Mouse (Mus musculus) hindlimb bud, embryonic 11.5 days (tissue): Measurements from ENCODE around the gene Rcc1.

Experiments
- DNase-seq: peaks from one replicate; pipeline ENCODE4 v3.0.0-alpha.2; 2012; ENCODE audit warnings: low read depth, low spot score; ENCODE audit errors: extremely low spot score

The Rcc1 gene

DNA sequence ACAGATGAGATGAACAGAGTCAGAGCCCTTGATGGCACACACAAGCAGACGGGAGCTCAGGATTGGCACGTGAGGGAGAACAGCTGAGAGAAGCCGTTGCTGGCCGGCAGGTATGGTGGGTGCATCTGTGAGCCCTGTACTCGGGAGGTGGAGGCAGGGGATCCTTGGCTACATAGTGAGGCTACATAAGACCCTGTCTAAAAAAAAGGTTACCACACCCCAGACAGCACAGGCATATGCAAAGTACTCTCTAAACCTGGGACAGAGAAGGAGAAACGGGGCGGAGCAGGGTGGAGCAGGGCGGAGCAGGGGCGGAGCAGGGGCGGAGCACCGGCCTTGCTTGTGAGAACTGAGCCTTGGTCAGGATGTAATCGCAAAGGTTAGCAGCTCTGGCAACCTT lies 2.8 kb upstream of the Rcc1 start:
- no peak for DNase-seq

DNA sequence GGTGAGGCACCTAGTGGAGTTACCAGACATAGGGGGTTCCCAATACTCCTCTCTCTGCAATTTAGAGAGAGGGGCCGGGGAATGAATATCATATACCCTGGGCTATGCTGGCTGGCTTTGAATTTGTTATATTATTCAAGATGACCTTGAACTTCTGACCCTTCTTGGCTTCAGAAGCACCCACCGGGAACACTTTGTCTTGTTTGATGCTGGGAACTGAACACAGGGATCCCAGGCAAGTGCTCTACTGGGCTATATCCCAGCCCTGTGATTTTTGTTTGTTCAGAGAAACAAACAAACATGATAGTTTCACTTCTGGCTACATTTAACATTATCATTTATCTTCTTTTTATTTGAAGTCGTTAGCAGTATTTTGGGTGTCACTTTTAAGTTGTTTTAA lies 2.0 kb upstream of the Rcc1 start:
- DNase-seq, result no peak

DNA sequence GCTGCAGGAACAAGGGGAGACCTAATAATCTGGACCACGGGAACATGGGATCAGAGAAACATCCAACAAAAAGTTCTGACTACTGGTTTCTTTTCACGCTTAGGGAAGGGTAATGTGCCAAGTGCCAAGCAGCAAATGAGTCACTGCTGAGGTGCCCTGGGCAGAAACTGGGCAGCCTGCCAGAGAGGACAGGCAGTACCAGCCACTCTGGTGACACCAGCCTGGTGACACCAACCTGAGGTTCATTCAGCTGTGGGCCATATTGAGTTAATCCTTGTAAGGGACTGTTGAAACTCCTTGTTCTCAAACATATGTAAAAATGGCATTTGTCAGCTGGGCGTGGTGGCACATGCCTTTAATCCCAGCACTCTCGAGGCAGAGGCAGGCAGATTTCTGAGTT lies 1.2 kb upstream of the Rcc1 start:
- DNase-seq, result no peak

DNA sequence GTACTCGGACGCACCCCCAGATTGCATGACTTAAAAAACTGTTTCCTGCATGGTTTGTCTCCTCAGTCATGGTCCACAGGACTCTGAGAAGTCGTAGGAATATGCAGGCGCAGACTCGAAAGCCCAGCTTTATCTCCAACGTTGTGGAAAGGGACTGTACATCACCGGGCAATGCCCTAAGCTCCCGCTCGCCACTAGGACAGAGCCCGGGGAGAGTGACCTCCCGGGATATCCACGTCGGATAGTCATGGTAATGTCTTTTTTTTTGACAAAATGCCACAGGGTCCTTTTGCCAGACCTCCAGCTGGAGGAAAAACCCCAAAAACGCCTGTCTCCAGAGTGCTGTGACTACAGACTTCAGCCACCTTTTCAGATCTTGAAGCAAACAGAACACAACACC lies 666 bp downstream of the Rcc1 start:
- DNase-seq, result no peak

DNA sequence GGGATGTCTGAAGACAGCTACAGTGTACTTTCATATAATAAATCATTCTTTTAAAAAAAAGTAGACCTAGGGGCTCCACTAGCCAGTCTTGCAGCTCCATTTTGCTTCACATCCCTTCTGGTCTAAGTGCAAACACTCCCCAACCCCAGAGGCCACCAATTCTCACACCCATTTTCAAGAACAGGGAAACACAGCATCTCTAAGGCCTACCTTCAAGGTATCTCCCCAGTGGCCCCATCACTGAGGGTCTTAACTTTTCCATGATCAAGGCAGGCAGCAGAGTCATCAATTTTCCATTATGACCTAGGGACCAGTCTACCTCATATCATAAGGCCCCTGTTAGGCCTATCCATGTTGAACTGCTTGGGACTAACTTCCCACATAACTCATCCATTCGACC lies 2.0 kb downstream of the Rcc1 start:
- DNase-seq, result no peak

DNA sequence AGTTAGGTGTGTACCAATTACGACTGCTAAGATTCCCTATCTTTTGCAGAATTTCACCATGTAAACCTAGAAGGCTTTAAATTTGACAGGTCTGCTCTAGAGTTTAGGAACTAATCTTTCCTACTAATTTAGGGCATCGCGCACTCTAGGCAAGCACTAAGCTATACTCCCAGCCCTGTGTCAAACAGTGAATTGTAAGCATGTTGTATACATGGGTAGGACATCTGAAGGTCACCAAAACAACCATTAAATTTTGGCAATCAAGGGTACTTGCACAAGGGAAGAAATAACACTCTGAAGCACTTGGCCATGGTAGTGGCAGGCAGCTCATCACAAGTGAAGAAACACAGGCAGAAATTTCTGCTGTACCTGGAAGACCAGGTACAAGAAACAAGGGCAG lies 2.6 kb downstream of the Rcc1 start:
- DNase-seq, result no peak

DNA sequence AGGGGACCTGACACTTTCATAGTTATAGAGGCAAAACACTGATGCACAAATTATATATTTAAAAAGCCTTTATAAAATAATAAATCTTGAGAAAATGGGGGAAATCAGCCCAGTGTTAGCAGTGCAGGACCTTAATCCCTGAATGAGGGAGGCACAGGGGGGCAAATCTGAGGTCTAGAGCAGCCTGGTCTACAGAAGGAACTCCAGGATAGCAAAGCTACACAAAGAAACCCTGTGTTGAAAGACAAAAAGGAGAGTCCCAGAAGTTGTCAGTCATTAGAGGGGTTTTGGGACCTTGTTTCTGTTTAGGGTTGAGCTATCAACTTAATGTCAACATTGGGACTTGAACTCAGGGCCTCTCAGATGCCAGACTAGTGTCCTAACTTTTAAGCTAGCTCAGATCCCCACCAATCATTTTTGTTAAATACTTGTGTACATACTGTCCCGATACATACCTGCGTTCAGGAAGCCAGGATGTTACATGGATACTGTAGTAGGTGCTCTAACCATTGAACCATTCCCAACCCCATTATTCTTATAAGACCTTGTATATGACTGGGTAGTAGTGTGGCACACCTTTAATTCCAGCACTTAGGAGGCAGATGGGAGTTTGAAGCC lies 3.2 kb downstream of the Rcc1 start:
- no peak for DNase-seq

DNA sequence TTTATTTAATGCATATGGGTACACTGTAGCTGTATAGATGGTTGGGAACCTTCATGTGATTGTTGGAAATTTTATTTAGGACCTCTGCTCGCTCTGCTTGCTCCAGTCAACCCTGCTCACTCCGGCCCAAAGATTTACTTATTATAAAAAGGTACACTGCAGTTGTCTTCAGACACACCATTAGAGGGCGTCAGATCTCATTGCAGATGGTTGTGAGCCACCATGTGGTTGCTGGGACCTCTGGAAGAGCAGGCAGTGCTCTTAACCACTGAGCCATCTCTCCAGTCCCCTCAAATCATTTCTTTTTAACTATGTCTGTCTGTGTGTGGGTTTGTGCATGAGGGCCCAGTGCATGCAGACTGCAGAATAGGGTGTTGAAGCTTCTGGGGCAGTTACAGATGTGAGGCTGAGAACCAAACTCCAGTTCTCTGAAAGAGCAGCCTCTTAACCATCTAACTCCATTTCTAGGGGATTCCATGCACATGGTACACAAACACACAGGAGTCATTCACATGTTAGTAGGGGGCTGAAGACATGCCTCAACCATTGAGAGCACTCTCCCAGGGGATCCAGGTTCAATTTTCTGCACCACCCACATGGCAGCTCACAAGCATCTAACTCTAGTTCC lies 3.8 kb downstream of the Rcc1 start:
- no peak for DNase-seq

DNA sequence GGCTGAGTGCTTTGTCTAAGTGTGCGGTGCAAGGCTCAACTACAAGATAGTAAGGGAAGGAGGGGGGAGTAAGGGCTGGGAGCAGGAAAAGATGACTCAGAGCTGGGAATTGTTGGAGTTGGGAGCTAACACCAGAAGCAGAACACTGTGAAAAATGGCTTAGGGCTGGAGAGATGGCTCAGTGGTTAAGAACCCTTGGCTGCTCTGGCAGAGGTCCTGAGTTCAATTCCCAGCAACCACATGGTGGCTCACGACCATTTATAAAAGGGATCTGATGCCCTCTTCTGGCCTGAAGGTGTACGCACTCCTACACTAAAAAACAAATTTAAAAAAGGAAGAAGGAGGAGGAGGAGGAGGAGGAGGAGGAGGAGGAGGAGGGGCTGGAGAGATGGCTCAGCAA lies 6.7 kb downstream of the Rcc1 start:
- no peak for DNase-seq

DNA sequence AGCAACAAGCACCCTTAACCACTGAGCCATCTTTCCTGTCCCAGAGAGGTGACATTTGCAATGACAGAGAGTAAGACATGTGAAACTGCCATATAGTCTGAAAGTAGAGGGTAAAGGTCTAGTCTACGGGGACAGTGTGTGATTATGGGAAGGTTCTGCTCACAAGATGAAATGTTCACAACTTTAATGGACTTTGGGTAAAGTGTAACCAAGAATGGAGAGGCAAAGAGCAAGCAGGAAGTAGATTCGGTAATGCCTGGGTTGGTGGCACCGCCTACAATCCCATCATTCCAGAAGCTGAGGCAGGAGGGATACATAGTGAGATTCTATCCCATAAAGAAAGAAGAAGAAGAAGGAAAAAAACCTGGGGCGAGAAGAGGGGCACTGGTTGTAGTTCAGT lies 7.1 kb downstream of the Rcc1 start:
- DNase-seq, result no peak

DNA sequence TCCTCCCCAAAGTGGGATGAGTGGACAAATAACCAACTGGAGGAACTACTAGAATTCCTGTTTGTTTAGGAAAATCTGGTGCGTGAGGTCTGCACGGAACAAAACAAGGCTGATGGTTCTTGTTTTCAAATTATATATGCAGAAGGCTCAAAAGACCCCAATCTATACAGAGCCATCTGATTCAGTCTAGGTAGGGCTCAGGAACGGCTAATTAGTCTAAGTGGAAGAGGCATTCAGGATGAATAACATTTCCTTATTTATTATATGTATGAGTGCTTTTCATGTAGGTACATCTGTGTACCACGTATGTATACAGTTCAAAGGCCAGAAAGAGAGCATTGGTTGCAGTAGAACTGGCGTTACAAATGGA lies 7.6 kb downstream of the Rcc1 start:
- DNase-seq, result no peak

DNA sequence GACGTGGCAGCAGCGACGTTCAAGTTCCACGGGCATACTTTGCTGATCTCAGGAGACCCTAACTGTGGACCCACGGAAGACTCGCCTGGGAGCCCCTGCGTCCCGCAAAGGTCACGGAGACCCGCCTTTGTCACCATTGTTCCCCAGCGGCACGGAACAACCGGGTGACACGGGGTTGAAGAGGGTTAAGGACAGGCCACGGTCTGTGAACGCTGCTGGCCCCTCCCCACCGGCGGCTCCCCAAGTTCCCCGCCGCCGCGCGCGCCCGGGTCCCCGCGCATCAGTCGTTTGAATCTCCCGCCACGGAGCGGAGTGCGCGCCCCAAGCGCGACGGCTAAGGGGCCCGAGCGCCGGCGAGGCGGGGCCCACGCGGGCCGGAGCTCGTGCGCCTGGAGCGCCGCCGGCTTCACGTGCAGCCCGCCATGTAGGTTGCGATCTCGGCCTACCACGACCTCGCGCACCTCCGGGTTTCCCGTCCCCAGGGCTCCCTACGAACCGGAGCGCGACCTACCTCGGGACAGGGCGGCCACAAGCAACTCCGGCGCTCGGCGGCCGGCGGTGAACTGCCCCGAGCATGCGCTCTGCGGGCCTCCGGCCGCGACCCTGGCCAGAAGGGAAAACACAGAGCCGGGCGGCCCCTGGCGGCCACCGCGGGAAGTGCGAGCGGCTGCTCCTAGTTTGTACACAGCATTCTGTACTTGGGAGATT lies 8.1 kb downstream of the Rcc1 start:
- peak; percentile 68 for DNase-seq

DNA sequence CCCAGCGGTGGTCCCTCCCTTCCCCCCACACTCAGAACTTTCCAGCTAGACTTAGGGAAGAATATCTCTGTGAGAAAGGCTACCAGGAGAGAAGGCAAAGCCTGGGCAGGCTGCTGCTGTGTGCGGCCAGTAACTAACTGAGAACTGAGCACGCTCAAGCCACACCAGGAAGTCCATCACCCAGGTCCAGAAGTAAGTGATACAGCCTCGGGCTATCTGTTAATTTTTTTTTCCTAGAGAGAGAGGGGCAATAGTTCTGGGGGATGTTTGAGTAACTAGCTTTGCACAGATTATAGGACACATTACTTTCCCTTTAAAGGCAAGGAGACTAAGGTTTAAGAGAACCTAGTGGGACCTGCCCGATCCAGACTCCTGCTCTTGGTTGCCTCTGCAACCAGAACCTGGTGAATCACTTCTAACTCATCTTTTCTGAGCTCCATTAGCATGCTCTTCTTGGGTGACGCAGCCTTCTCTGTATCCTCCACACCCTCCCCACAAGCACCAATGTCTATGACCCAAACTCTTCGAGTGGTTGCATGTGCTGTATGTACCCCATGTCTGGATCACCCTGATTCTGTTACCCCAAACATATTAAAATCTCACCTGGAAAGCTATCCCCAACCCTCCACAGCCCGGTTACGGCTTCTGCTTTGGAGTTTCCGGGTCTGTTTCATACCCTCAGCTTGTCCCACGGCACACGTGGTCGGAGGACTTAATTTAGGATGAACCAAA lies 8.8 kb downstream of the Rcc1 start:
- DNase-seq, result no peak

DNA sequence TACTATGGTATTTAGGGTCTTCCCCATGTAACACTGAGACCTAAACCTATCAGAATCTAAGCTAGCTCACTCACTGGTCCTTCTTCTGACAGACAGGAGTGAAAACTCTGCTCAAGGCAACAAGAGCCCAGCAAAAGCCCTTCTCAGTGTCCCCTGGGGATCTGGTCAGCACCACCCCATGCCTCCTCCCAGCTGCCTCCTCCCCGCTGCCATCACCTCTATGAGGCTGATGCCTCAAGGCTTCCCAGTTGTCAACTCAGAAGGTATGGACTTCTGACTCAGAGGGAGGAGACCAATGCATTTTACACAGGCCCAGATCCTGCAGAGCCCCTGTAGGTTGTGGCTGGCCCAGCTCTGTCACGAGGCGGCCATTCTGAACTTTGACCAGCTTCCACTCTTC lies 12.0 kb downstream of the Rcc1 start:
- DNase-seq, result no peak

DNA sequence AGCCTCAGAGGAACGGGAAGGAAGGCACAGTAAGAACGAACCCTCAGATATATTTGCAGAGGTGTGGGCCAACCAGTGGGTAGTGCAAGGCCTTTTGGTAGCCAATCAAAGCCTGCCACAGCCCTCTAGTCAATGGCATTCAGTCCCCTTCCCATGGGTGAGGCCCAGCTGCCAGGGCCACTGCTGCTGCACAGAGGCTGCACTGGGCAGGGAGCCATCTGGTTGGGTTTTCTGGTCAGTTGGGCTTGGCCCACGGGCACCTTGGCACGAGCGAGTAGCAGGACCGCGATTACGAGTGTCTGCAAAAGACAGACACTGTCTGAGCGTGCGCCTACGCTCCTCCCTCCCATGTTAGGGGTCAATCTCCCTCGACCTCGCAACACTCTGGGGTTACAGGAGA lies 14.5 kb downstream of the Rcc1 start:
- no peak for DNase-seq

DNA sequence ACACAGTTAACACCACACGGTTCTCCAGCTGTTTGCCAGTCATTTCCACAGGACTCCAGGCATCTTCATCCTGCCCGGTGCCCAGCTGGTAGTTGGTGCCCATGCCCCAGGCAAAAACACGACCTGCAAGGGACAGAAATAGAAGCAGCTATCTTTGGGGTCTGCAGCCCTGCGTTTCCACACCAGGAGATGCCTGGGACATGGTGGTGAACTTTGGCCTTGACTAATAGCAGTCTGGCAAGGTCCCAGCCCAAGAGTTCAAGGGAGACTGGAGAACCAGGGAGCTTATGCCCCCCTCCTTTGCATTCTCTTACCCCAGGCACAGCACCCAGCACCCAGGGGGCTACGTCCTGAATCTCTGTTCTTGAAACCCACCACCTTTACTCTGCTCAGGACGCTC lies 20.5 kb downstream of the Rcc1 start:
- no peak for DNase-seq

DNA sequence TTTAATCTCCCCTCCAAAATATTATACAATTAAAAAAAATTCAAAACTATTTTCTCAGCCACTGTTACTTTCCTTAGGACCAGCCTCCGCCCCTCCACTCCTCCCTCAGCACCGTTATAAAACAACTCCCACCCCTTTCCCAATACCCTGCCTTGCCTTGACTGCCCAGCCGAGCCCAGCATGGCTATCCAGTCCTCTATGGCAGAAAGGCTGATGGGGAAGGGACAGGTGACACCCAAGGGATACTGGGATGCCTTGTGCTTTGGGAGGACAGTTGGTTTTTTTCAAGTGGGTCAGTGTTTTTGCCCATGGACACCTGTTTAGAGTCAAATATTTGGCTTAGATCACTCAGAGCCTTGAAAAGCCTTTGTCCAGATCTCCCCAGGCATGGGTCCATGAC lies 21.4 kb downstream of the Rcc1 start:
- no peak for DNase-seq

DNA sequence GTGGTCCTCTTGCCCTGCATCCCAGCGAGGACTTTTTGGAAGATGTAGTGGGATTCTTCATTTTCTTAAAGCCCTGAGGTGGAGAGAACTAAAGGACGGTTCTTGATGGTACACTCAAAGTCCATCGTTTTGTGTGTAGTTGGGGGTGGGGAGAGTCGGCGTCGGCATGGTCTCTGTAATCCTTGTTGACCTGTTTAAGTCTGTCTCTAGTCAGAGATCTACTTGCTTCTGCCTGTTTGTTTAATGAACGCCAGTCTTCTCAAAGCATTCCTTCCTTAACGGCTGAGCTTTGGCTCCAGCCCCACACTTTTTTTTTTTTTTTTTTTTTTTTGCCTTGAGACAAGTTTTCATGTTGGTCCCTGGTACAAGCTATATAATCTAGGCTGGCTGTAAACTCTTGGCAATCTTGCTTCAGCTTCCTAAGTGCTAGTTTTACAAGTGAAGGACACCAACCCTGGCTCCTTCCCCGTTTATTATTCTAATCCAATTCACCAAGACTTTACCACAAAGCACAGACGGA lies 23.5 kb downstream of the Rcc1 start:
- no peak for DNase-seq

DNA sequence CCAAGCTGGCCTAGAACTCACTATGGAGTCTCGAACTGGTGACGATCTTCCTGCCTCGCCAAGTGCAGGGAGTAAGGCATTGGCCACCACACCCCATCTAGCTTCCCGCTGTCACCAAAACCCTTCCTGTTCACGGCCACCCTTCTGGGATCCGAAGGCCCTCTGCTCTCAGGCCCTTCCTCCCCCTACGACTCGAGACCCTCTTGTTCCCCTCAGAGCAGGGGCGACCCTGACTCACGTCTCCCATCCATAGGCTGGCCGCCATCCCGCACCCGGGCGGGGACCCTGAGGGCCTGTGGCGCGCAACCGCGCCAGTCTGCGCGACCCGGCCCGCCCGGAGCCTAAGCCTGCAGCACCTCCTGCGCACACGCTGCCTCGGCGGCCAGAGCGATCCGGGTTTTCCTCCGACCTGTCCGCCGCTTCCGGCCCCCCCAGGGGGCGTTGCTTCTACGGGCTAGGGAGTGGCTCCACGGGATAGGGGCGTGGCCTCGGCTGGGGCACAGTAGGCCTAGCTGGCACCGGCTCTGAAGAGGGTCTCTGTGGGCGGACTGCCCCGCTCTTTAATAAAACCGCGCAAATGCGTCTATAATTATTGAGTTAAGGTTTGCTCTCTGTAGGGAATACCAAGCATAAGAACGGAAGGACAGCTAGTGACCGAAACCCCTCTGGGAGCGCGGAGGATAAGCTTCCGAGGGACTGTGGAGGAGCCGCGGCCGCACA lies 24.1 kb downstream of the Rcc1 start, which contains the start of gene Trnau1ap:
TSS of gene Trnau1ap (minus strand) at position 424 of the 720 bp plus-strand sequence.
- DNase-seq, result peak; percentile 74

DNA sequence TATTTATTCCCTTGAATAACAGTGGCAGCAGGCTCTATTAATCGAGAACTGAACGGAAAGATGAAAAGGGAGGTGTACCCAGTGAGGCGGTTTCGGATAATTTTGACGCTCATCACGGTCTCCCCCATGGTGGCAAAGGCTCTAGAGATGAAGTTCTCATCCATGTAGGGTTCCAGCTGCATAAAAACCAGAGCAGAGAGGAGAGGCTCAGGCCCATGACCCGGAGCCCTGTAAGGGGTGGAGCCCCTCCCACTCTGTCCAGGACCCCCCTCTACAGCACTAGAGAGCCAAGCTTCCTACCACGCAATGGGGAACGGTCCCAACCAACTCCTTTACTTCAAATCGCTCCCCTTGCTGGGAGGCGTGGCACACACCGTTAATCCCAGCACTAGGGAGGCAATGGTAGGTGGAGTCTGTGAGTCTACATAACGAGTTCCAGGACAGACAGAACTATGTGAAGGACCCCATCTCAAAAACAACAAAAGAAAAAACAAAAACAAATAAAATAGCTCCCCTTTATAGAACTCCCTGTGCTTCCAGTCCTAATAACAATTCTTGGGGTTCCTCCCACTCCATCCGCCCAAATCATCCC lies 24.9 kb downstream of the Rcc1 start:
- no peak for DNase-seq

DNA sequence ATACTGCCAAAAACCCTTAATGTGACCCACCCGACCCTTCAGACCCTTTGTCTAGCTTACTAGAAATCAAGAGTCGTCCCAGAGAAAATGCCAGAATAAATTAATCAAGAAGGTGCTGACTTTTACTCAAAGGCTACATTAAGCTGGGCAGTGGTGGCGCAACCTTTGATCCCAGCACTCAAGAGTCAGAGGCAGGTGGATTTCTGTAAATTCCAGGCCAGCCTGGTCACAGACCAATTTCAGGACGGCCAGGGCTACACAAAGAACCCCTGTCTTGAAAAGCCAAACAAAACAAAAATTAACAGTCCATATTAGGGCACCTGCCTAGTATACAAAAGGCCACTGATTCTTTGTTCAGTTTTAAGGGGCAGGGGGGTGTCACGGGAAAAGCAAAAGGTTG lies 26.9 kb downstream of the Rcc1 start:
- no peak for DNase-seq
